In the genomic region with DNA sequence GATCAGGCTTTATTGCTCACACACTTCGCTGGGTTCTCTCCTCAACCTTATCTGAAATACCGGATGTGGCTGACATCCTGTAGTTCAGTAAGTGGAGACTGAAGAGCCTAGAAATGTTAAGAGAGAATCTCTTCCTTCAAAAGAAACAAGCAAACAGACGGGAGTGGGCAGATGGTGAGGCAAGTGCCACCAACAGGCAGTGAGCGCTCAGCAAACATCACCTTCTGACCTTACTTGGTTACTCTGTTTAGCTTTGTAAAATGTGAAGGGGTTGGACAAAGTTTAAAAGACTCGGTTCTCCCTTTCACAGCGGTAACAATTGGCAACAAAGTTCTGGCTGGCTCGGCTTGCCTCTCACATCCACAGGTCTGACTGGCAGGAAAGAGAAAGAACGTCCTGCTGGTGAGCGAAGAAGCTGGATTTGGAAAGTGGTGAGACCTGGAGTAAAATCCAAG, we compare ENCODE assay signal across 9 mouse cellular contexts. TPM values are rescaled to one million over a fixed set of nuclear protein-coding genes. Genes with fewer than 3 reads are reported as not detected.
DNase-seq lines count a peak whose midpoint lies in the region; ATAC-seq and TF ChIP-seq lines count a peak whose summit lies in the region.
"Had no signal": no experiment of that assay in that cellular context is flagged by ENCODE, and none has a peak within 500 bp of the region (broad histone marks: within the 10 kb centered on the region; RNA-seq: fewer than 3 reads in every experiment).

No protein-coding gene starts in this region.

- peak overlapping the region; percentile 42 for H3K4me2 ChIP-seq in heart, embryonic 14.5 days (ENCODE audit: low read length)
- H3K4me2 ChIP-seq in forebrain, embryonic 12.5 days, result no peak overlapping the region

- no peak overlapping the region for H3K9ac ChIP-seq in heart, embryonic 14.5 days (ENCODE audit: low read length)
- no peak overlapping the region for H3K9ac ChIP-seq in forebrain, embryonic 12.5 days

- H3K36me3 ChIP-seq in kidney, adult 2 months (ENCODE audit: control insufficient read depth, insufficient read depth, low read length), result no peaks in the 10 kb centered on the region
- H3K36me3 ChIP-seq in heart, embryonic 14.5 days (ENCODE audit: control insufficient read depth, insufficient read depth, low read length), result no peaks in the 10 kb centered on the region
- H3K36me3 ChIP-seq in forebrain, embryonic 12.5 days (replicated peaks), result no peaks in the 10 kb centered on the region

- no peaks in the 10 kb centered on the region for H3K27me3 ChIP-seq in kidney, adult 2 months (replicated peaks; ENCODE audit: control insufficient read depth, insufficient read depth, low read length)
- no peaks in the 10 kb centered on the region for H3K27me3 ChIP-seq in heart, embryonic 14.5 days (ENCODE audit: control insufficient read depth, insufficient read depth, low read length)
- no peaks in the 10 kb centered on the region for H3K27me3 ChIP-seq in forebrain, embryonic 12.5 days

- no peak for TF ChIP-seq POLR2A in kidney, adult 2 months (IDR thresholded peaks at IDR 0.05; ENCODE audit: low read depth, low read length)
- no peak for TF ChIP-seq POLR2A in lung, adult 2 months (IDR thresholded peaks at IDR 0.05; ENCODE audit: borderline replicate concordance, extremely low read depth, low read depth, low read length)

- WGBS in kidney, adult 2 months, result 30% methylated on average over 9 of the region's 9 CpGs
- WGBS in heart, embryonic 14.5 days, result 12% methylated on average over 9 of the region's 9 CpGs
- WGBS in lung, adult 2 months, result 7% methylated on average over 9 of the region's 9 CpGs
- WGBS in forebrain, embryonic 12.5 days, result 54% methylated on average over 9 of the region's 9 CpGs

- H3K9me3 ChIP-seq in heart, embryonic 14.5 days (ENCODE audit: control insufficient read depth, low read length), result no peaks in the 10 kb centered on the region
- H3K9me3 ChIP-seq in forebrain, embryonic 12.5 days, result no peaks in the 10 kb centered on the region

- intact Hi-C loops in left cerebral cortex, postnatal 14 days (cut with DNase I), result no loop called here

- no peak for TF ChIP-seq CTCF in kidney, adult 2 months (conservative IDR thresholded peaks at IDR 0.05; ENCODE audit: insufficient read depth, insufficient read length, low read depth, low read length)
- no peak for TF ChIP-seq CTCF in lung, adult 2 months (IDR thresholded peaks at IDR 0.05; ENCODE audit: insufficient read depth, low read length)

- no peak overlapping the region for H3K4me3 ChIP-seq in kidney, adult 2 months (ENCODE audit: insufficient read depth, low read depth, low read length)
- H3K4me3 ChIP-seq in heart, embryonic 14.5 days (ENCODE audit: control insufficient read depth in 1 of 2, insufficient read depth in 1 of 2, low read depth in 1 of 2, low read length in 2 of 2), result no peak overlapping the region
- H3K4me3 ChIP-seq in lung, adult 2 months (replicated peaks; ENCODE audit: extremely low read depth, low read depth, low read length), result no peak overlapping the region
- no peak overlapping the region for H3K4me3 ChIP-seq in forebrain, embryonic 12.5 days (replicated peaks)

- no peaks in the 10 kb centered on the region for H3K4me1 ChIP-seq in kidney, adult 2 months (ENCODE audit: control insufficient read depth, insufficient read depth, low read length)
- peaks cover 6 to 9% of the 10 kb centered on the region in 2 experiments; a peak in 3 of 4 replicates for H3K4me1 ChIP-seq in heart, embryonic 14.5 days (ENCODE audit: control insufficient read depth in 2 of 2, insufficient read depth in 2 of 2, low read length in 2 of 2)
- H3K4me1 ChIP-seq in lung, adult 2 months (ENCODE audit: control insufficient read depth, insufficient read depth, low read length), result peaks cover 5% of the 10 kb centered on the region
- H3K4me1 ChIP-seq in forebrain, embryonic 12.5 days, result no peaks in the 10 kb centered on the region

- no peak for ATAC-seq in heart, embryonic 14.5 days (ENCODE audit: insufficient number of reproducible peaks, insufficient read depth, low FRiP score, low read depth)
- ATAC-seq in forebrain, embryonic 12.5 days (ENCODE audit: low FRiP score), result no peak

- peak; percentile 31 for DNase-seq in kidney, adult 2 months
- no peak for DNase-seq in kidney, adult 18-20 months
- DNase-seq in lung, adult 2 months, result peak; percentile 26
- DNase-seq in thymus, postnatal 0 days (ENCODE audit: low spot score), result peak; percentile 81
- DNase-seq in gastrocnemius, adult 8-10 months (ENCODE audit: low spot score in 2 of 2), result no peak
- no peak for DNase-seq in left cerebral cortex, postnatal 14 days (ENCODE audit: low spot score in 2 of 2)

- H3K27ac ChIP-seq in kidney, adult 2 months (ENCODE audit: insufficient read depth, low read depth, low read length), result no peak overlapping the region; the same call in 1 of the 2 replicates
- peak overlapping the region; percentile 61 to 66 for H3K27ac ChIP-seq in heart, embryonic 14.5 days (replicated peaks in 1 of 2; ENCODE audit: control insufficient read depth in 1 of 2, insufficient read depth in 1 of 2, low read depth in 2 of 2, low read length in 2 of 2)
- H3K27ac ChIP-seq in forebrain, embryonic 12.5 days, result no peak overlapping the region

RNA-seq across cellular contexts. Expression of gene Pdcd1lg2, which starts 8.0 kb away (rescaled TPM):
- 0.17 TPM in 1 of 2 replicates, not detected in the other for polyA plus RNA-seq in kidney, adult 2 months (2012; rRNA removed)
- polyA plus RNA-seq in heart, embryonic 14.5 days (2014; fragmentation: Nextera tagmentation; extraction: Ambion mirVana), result not detected in 2 replicates
- 0.29 and 0.37 TPM in 2 replicates for polyA plus RNA-seq in lung, adult 2 months (2012; rRNA removed)
- 4.6 and 4.9 TPM in 2 replicates for polyA plus RNA-seq in thymus, postnatal 0 days (2015; fragmentation: Nextera tagmentation; extraction: Ambion mirVana)
- total RNA-seq in gastrocnemius, adult 8-10 months (2022), result not detected
- under 1 TPM in 1 of 2 experiments, not detected in 1; 0.19 TPM for total RNA-seq in left cerebral cortex, postnatal 14 days (2021)
- 0.14 TPM in 1 of 2 replicates, not detected in the other for polyA plus RNA-seq in forebrain, embryonic 12.5 days (2016; fragmentation: Nextera tagmentation; extraction: Ambion mirVana)
- total RNA-seq: ES-E14 had no signal

RNA-seq across cellular contexts. Expression of gene Cd274, which starts 51.4 kb away (rescaled TPM):
- polyA plus RNA-seq in kidney, adult 2 months (2012; rRNA removed), result 2.5 and 4.3 TPM in 2 replicates
- 0.32 and 0.36 TPM in 2 replicates for polyA plus RNA-seq in heart, embryonic 14.5 days (2014; fragmentation: Nextera tagmentation; extraction: Ambion mirVana)
- polyA plus RNA-seq in lung, adult 2 months (2012; rRNA removed), result 5.4 and 9.0 TPM in 2 replicates
- polyA plus RNA-seq in thymus, postnatal 0 days (2015; fragmentation: Nextera tagmentation; extraction: Ambion mirVana), result 11.3 and 12.0 TPM in 2 replicates
- total RNA-seq in gastrocnemius, adult 8-10 months (2022), result 1 to 10 TPM in 1 of 4 experiments, under 1 TPM in 3; 0.65 to 1.1 (median 0.76) TPM
- total RNA-seq in left cerebral cortex, postnatal 14 days (2021), result under 1 TPM; 0.59 to 0.79 TPM
- 0.36 and 0.82 TPM in 2 replicates for polyA plus RNA-seq in forebrain, embryonic 12.5 days (2016; fragmentation: Nextera tagmentation; extraction: Ambion mirVana)

RNA-seq across cellular contexts. Expression of gene Plgrkt, which starts 51.5 kb away (rescaled TPM):
- 25.2 and 30.8 TPM in 2 replicates for polyA plus RNA-seq in kidney, adult 2 months (2012; rRNA removed)
- polyA plus RNA-seq in heart, embryonic 14.5 days (2014; fragmentation: Nextera tagmentation; extraction: Ambion mirVana), result 44.6 and 45.9 TPM in 2 replicates
- 56.1 and 57.2 TPM in 2 replicates for polyA plus RNA-seq in lung, adult 2 months (2012; rRNA removed)
- polyA plus RNA-seq in thymus, postnatal 0 days (2015; fragmentation: Nextera tagmentation; extraction: Ambion mirVana), result 308 and 317 TPM in 2 replicates
- total RNA-seq in gastrocnemius, adult 8-10 months (2022), result 10 to 100 TPM; 14.3 to 19.8 (median 17.8) TPM
- 10 to 100 TPM; 27.9 to 29.5 TPM for total RNA-seq in left cerebral cortex, postnatal 14 days (2021)
- 75.9 and 80.5 TPM in 2 replicates for polyA plus RNA-seq in forebrain, embryonic 12.5 days (2016; fragmentation: Nextera tagmentation; extraction: Ambion mirVana)

Comparison
In these comparisons a context has a peak if more than half of its experiments do, and no peak if none do; other contexts are left out.
1. DNase-seq: peak in kidney, adult 2 months (single experiment), lung, adult 2 months (single experiment) and thymus, postnatal 0 days (single experiment); none in kidney, adult 18-20 months (single experiment), gastrocnemius, adult 8-10 months (0 of 2) and left cerebral cortex, postnatal 14 days (0 of 2).
2. H3K27ac ChIP-seq: peak in heart, embryonic 14.5 days (2 of 2); none in kidney, adult 2 months (single experiment) and forebrain, embryonic 12.5 days (single experiment).